Mouse (Mus musculus): Measurements from ENCODE around the gene Iqcn.
A peak's percentile ranks its signal among the peaks of the same experiment; 100 is the strongest.

Gene Iqcn

GRCm38 (mm10) chr8:70726721-70727120 is 23.5 kb downstream of the Iqcn start:
- no peak for DNase-seq (ENCODE audit: low spot score in 2 of 2)

GRCm38 (mm10) chr8:70729808-70730475 is 26.7 kb downstream of the Iqcn start:
- DNase-seq (ENCODE audit: low spot score in 2 of 2): peak in 1 of 2 experiments; percentile 62

DNA sequence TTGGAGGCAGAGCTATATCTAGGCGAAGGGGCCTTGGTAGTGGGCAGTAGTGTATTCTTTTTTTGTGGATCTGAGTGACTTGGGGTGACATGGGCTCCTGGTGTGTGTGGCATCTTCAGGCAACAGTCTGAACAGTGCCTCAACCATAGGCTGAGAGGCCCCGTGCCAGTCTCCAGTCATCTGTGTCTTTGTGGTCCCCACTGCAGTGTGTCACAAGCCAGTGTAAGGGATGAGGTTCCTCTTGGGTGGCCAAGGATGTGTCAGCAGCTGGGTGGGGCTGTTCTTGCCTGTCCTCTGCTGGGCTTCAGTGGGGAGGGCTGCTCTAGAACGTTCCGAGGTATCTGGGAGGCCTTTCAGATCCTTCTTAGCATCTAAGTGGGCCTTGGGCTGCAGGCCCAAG is 27.7 kb downstream of the Iqcn start:
- DNase-seq (ENCODE audit: low spot score in 2 of 2): peak in 1 of 2 experiments; percentile 48

- no peak for DNase-seq (ENCODE audit: low spot score in 2 of 2)
These were observed 34.4 kb downstream of the Iqcn start for GRCm38 (mm10) chr8:70737705-70738104.

GRCm38 (mm10) chr8:70738211-70738610 is 35.0 kb downstream of the Iqcn start:
- DNase-seq (ENCODE audit: low spot score in 2 of 2): no peak

DNA sequence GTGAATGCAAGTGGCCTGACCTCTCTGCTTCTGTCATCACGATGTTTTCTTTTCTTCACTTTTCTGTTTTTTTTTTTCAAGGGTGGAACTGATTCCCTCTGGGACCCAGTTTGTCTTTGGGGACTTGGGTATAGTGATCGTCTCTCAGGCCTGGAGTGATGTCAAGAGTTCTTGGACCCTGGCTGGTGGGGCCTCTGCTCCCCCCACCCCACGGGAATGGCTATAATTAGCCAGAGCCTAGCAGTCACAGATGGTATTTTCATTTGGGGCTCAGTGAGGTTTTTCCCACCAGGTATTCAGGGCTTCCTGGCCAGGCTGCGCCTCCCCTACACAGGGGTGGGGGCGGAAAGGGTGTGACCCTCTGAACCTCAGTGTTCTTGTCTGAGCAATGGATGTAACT is 38.4 kb downstream of the Iqcn start:
- DNase-seq (ENCODE audit: low spot score in 2 of 2): no peak

DNA sequence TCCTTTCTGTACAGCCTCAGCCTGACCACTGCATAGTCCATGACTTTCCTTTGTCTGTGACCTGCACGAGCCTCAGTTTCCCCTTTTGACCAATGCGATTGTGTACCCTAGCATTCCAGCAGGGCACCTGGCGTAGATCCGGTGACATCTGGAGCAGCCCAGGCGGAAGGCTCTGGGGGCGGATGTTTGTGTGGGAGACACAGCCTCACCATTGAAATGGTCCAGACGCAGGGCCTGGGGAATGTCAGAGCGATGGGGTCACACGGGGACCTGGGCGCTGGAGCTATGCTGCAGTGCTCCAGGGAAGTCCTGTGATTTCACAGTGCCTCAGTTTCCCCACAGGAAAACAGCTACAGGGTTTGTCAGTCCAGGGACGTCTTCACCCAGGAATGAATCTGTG is 38.9 kb downstream of the Iqcn start:
- no peak for DNase-seq (ENCODE audit: low spot score in 2 of 2)

DNA sequence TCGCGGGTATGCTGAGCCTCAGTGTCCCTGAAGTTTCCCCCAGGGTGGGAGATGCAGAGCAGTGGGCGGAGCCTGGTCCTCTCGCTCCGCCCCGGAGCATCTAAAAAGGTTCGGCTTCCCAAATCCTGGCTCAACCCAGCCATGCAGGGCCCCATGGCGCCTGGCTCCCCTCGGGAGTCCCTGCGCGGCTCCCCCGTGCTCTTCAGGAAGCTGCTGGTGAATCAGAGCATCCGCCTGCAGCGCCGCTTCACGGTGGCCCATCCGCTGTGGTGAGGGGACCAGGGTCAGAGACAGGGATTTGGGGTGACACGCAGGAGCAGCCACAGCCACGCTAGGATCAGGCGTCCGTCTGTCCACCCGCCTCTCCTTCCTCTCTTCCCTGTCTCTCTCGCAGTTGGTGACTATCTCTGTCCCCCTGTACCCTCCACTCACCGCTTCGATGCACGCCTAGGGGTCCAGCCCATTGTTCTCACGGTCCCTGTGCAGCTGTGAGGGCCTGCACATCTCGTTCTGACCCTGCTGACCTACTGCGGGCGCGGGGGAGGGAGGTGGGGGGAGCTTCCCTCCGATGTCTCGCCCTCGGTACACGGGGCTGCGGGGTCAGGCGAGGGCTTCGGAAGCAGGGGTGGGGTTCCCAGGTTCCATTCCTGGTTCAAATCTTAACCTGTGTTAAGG is 39.9 kb downstream of the Iqcn start:
- no peak for DNase-seq (ENCODE audit: low spot score in 2 of 2)

DNA sequence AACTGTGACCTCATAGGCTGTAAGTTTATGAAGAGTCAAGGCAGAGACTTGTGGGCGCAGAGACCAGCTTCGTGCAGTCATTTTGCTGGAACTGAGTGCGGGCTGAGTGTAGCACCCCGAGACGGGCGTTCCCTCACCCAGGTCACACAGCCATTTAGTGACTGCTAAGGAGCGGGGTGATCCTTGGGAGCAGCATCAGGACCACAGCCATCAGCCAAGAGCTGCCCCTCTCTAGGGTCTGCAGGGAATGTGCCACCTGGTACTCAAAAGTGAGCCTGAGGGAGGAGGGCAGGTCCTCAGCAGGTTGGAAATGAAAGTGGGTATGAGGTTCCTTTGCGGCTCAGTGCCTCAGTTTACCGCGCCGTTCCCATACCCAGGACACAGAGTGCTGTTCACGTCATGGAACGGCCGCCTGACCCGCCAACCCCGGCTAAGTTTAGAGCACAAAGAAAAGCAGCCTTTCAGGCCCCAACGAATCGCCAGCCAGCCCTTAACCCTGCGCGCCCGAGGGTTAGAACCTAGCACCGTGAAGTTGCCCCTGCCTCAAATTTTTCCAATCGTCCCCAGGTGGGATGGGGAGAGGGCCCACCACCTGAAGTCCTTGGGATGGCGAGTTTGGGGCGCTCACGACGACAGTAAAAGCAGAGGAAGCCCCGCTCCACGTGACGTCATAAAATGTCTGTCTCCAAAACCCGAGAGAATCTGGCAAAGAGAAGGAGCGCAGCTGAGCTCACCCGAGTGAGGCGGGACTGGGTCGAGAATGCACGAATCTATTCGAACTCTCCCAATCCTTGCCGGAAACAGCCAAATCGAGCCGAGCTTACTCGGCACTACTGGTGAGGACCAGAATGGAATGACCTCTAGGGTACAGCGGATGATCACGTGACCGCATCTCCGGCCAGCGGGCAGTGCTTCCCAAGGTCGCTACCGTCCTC is 40.7 kb downstream of the Iqcn start:
- peak in 1 of 2 experiments; percentile 36 for DNase-seq (ENCODE audit: low spot score in 2 of 2)

DNA sequence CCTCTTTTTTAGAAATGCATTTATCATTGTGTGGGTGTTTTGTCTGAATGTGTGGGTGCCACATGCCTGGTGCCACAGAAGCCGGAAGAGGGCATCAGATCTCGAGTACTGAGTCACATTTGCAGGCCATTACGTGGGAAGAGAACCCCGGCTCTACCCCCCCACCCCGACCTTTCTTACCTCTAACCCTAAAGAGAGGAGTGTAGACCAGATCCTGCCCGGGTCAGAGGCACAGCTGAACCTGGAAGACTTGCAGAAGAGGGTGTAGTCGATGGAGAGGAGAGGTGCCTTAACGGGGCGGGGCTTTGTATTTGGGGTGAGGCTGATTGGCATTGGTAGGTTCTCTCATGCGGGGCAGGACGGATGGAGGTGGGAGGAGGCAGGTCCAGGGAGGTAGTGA is 41.5 kb downstream of the Iqcn start:
- DNase-seq (ENCODE audit: low spot score in 2 of 2): no peak

GRCm38 (mm10) chr8:70745691-70746220 is 42.5 kb downstream of the Iqcn start:
- no peak for DNase-seq (ENCODE audit: low spot score in 2 of 2)

DNA sequence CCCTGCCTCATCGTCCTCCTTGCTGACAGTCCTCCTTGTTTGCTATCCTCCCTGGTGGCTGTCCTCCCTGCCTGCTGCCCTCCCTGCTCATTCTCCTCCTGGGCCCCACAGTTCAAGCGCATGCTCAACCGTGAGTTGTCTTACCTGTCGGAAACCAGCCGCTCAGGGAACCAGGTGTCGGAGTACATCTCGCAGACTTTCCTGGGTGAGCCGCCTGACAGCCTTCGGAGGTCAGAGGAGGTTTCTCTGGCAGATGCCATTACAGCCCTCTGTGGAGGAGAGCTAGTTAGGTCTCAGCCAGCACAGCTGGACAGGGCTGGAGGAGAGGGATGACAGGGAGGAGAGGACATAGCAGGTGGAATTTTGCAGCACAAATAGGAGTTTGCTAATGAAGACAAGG is 43.4 kb downstream of the Iqcn start:
- DNase-seq (ENCODE audit: low spot score in 2 of 2): no peak

GRCm38 (mm10) chr8:70747211-70747890 is 44.1 kb downstream of the Iqcn start:
- no peak for DNase-seq (ENCODE audit: low spot score in 2 of 2)

GRCm38 (mm10) chr8:70748246-70749096 is 45.2 kb downstream of the Iqcn start:
- DNase-seq (ENCODE audit: low spot score in 2 of 2): no peak

GRCm38 (mm10) chr8:70749097-70749674 is 45.9 kb downstream of the Iqcn start:
- DNase-seq (ENCODE audit: low spot score in 2 of 2): no peak

- no peak for DNase-seq (ENCODE audit: low spot score in 2 of 2)
These were observed 46.9 kb downstream of the Iqcn start for GRCm38 (mm10) chr8:70750128-70750680.

- peak; percentile 52 to 71 for DNase-seq (ENCODE audit: low spot score in 2 of 2)
These were observed 48.9 kb downstream of the Iqcn start for GRCm38 (mm10) chr8:70752000-70752764.

DNA sequence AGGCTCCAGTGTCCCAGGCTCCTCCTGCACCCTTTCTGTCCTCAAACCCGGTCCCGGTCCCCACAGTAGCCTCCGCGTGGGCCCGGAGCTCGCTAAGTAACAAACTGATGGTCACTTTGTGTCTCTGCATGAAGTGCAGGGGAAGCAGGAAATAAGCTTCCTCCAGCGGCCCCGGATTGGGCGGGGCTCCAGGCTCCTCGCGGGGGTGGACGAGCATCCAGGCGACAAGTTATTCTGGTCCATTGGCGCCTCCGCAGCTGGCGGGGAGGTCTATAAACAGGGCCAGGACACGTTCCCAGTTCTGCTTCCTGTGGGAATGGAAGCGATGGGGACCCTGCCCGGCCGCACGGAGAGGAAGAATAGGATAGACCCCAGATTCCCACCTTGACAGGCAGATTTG is 49.9 kb downstream of the Iqcn start:
- DNase-seq (ENCODE audit: low spot score in 2 of 2): peak in 1 of 2 experiments; percentile 57

Data from natural killer cell, adult 2 months (primary cell).